Mouse (Mus musculus) kidney, postnatal 25 days (tissue): Measurements from ENCODE around the gene Olfr730.

Experiments used
- DNase-seq, 2 experiments: peaks; one replicate each; pipeline ENCODE4 v3.0.0; 2021; ENCODE audit warnings: mixed read lengths in 2 of 2

Gene Olfr730

GRCm38 (mm10) chr14:50188098-50188497 is at the start of gene Olfr730:
Gene Olfr730 (minus strand): TSS chr14:50188198.
- no peak for DNase-seq

DNA sequence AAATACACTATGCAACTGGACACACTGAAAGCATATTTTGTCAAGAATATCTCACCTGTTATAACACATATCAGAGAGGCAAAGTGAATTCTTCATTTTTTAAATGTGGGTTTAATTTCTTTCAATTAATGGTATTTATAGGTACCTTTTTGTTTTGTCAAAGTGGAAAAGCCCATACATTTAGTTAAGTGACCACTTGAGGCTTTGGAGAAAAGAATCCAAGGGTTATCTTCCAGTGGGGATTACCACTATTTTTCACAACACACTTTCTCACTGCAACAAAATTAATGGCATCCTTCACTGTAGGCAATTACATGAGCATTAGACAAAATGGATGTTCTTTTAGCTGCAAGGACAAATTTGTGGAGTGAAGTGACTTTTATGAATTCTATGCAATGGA is 35.2 kb downstream of the Olfr730 start, which contains the start of gene Olfr729:
Gene Olfr729 (minus strand): TSS at position 101 of the 400 bp plus-strand sequence.
- no peak for DNase-seq

DNA sequence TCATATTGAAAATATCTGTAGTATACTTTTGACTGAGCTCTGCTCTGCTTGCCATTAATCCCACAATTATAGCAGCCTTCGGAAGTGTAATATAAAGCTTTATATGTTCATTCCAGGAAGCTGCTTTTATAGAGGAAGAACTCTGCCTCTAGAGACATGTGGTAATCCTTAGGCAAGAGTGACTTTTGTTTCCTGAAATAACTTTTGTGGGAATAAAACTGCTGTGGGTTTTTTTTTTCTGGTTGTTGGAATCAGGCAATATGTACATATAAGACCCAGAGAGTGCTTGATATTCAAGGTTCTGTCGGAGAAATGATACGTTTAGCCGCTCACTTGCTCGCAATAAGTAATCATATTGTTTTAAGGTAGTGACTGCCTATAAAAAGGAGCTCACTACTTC is 45.4 kb downstream of the Olfr730 start, which contains the start of gene Olfr728:
Gene Olfr728 (minus strand): TSS at position 101 of the 400 bp plus-strand sequence.
- no peak for DNase-seq
